Mouse (Mus musculus): ENCODE data around the gene Gca. TPM values are rescaled to one million over a fixed set of nuclear protein-coding genes. Genes with fewer than 3 reads are reported as not detected.

Gca gene
- polyA plus RNA-seq (2012; rRNA removed), result 2.1 and 3.6 TPM in 2 replicates

DNA sequence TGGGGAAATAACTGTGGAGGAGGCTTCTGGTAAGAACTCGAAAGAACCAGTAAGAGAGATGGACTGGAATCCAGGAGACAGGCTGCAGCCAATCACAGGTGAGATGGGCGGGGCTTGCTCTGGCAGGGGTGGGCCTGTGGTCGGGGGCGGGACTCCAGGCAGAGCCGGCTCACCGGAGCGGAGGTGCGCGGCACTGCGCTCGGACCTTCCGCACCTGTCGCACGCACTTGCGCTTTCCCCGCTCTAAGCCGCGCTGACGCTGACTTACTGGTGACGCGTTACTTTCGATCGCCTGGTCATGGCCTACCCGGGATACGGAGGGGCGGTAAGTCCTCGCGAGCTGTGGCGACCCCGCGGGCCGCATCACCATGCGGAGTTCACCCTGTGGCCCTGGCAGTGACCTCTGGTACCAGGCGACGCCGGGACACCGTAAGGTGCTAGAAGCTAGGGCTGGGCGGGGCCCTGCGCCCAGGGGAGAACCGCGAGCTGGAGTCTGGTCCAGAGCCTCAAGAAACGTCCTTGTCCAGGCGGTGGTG lies at the start of gene Gca:
Gca (plus strand) TSS at position 151 of the 536 bp plus-strand sequence.

DNA sequence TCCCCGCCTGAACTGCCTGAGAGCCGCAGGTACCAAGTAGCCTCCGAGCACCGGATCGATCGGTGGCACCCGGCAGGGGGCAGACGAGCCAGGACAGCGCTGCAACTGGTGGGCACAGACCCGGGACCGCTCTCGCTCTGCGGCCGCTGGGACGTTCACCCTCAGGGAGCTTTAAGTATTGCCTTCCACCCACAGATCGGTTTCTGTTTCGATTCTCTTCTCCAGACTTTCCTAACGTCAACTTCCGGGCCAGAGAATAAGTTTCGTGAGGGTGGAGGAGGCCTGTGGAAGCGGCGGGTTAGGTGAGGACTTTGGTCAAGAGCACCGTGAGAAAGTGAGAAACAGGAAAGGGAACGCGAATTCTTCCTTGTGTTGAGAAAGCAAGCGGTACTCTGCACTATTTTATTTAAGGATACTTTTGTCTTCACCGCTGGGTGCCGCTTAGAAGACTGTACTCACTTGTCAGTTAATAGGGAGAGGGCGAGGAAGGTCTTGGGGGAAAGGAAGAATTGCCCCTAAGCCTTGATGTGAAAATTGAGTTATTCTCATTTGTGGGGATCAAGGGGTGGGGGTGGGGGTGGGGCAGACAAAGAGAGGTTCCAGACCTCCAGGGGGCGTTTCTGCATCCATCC lies 18.0 kb upstream of the Gca start, which contains the start of gene Ifih1:
Ifih1 (minus strand) TSS at position 242 of the 632 bp plus-strand sequence.

Other genes starting within 250 kb of the Gca start
- 0.03 TPM in 1 of 2 replicates, not detected in the other for gene Gcg, start 180.6 kb upstream of the Gca start, polyA plus RNA-seq (2012; rRNA removed)
- gene Fap, start 90.2 kb upstream of the Gca start, polyA plus RNA-seq (2012; rRNA removed), result 0.16 and 0.53 TPM in 2 replicates
- gene Ifih1, start 18.0 kb upstream of the Gca start, polyA plus RNA-seq (2012; rRNA removed), result 1.9 and 2.8 TPM in 2 replicates

All from liver, embryonic 14 days (tissue).